Mouse (Mus musculus) E14TG2a.4 (cell line): ENCODE data around the gene Tshr.

Experiments used
- CTCF ChIP-seq: conservative IDR thresholded peaks from 2 replicates; pipeline ENCODE4 v1.5.1; 2014; ENCODE audit warnings: low read length
- POU5F1 ChIP-seq: IDR thresholded peaks from 2 replicates; pipeline ENCODE4 v1.6.1; 2014; ENCODE audit warnings: low read length, borderline replicate concordance

- TF ChIP-seq CTCF (no peak), POU5F1 (no peak)
These were observed 204.5 kb downstream of the Tshr start for GRCm38 (mm10) chr12:91588670-91589541.
